Mouse (Mus musculus) myocyte (in vitro differentiated cells): ENCODE measurements around the gene Bicdl1.

Experiments used
- CEBPB ChIP-seq: IDR thresholded peaks from 2 replicates; pipeline ENCODE4 v1.6.1; 2011; ENCODE audit warnings: mild to moderate bottlenecking, moderate library complexity; ENCODE audit not compliant: poor library complexity, insufficient read depth, severe bottlenecking
- MYOD1 ChIP-seq, 3 experiments: IDR thresholded peaks; one replicate each; pipeline ENCODE4 v1.6.1; 2011; ENCODE audit warnings: control low read depth in 2 of 3, low read depth in 2 of 3, mild to moderate bottlenecking in 2 of 3, moderate library complexity in 1 of 3; ENCODE audit not compliant: insufficient read length in 2 of 3, control insufficient read depth in 1 of 3
- POLR2A ChIP-seq: IDR thresholded peaks from one replicate; pipeline ENCODE4 v1.6.1; 2011; ENCODE audit warnings: low read depth, mild to moderate bottlenecking, control low read depth, moderate library complexity; ENCODE audit not compliant: insufficient read length
- POLR2AphosphoS2 ChIP-seq: IDR thresholded peaks from one replicate; pipeline ENCODE4 v1.6.1; 2011; ENCODE audit warnings: low read depth, control low read depth; ENCODE audit not compliant: insufficient read length
- TCF12 ChIP-seq: IDR thresholded peaks from one replicate; pipeline ENCODE4 v1.6.1; 2011; ENCODE audit warnings: mild to moderate bottlenecking, control low read depth; ENCODE audit not compliant: poor library complexity, insufficient read depth, severe bottlenecking

DNA sequence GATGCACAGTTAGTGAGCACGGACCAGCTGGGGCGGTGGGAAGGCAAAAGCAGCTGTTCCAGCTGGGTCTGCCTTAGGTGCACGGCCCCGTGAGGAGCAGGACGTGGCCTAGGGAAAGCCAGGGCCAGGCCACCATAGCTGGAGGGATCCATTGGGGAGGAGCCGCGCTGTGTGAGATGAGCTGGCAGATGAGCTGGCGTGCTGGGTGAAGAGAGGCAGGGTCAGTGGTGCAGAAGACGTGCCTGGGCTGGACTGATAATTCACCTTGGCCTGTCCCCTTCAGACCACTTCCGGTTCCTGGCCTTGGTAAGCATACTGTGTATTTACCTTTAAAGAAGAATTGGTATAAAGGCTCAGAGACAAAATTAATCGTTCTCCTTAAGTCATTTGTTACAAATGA is 119.9 kb downstream of the Bicdl1 start:
- TF ChIP-seq POLR2A (no peak), POLR2AphosphoS2 (no peak), MYOD1 (IDR thresholded peaks at IDR 0.05; ENCODE audit: control insufficient read depth in 1 of 3, insufficient read length in 2 of 3, low read depth in 2 of 3) (no peak), CEBPB (no peak), TCF12 (no peak)
